Mouse (Mus musculus) thymus, postnatal 14 days (tissue): ENCODE results near the gene 7530416G11Rik.

ENCODE experiments used
- DNase-seq: peaks from one replicate; pipeline ENCODE4 v3.0.0; 2021

Gene 7530416G11Rik

DNA sequence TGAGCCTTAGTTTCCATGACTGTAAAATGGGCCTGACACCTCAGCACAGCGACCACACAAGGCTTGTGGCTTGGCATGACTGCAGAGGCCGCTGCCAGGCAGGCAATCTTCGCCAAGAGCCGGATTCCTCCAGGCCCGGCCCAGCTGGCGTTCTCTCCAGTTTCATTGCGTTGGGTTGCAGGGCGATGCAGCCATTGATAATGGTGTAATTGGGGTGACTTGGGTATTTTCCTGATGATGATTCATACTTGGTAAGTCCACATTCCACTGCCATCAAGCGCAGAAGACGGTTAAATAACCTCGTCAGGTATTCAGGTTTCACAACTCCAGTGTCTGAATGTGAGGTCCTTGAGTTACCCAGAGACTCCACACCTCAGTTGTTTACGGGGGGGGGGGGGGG, 23.7 kb downstream of the 7530416G11Rik start:
- DNase-seq: no peak

GRCm38 (mm10) chr15:85477584-85477983, 25.4 kb downstream of the 7530416G11Rik start:
- DNase-seq: peak; percentile 82

DNA sequence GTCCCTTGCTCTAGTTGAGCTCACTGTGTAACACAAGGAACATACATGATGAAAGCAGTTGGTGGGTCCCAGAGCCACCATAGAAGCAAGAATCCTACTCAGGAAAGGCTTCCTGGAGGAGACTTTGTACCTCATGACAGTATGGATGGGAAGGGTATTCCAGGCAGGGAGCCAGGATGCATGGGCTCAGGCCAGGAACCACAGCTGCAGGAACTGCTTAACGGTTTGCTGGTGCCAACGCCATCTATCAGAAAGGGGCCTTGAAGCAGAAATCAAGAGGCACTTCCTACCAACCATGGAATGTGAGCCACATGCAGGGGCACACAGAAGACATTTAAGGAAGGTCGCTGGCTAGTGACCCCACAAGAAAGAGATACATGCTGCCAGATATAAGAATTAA, 28.3 kb downstream of the 7530416G11Rik start:
- DNase-seq: no peak

GRCm38 (mm10) chr15:85469401-85469800, 33.6 kb downstream of the 7530416G11Rik start:
- no peak for DNase-seq

- DNase-seq: no peak
These were observed 36.5 kb downstream of the 7530416G11Rik start for GRCm38 (mm10) chr15:85466456-85467067.

GRCm38 (mm10) chr15:85464823-85465565, 38.0 kb downstream of the 7530416G11Rik start:
- DNase-seq: no peak

DNA sequence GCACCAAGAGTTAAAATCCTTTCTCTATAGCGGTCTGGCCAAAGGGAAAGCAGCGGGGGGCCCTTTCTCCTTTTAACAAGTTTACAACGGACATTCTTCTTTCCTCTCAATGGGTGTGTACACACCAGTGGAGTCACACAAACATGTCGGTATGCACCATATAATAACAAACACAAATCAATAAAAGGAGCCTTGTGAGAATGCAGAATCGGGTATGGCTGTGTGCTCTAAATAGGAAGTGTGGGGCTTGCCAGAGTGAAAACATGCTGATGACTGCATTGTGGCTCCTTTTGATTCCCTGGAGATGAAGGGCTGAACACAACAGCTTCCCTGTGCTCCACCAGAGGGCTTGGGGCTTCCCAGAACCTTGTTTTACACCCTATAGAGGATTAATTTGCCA, 38.8 kb downstream of the 7530416G11Rik start:
- DNase-seq: no peak

GRCm38 (mm10) chr15:85463027-85463790, 39.8 kb downstream of the 7530416G11Rik start:
- no peak for DNase-seq

- no peak for DNase-seq
These were observed 40.9 kb downstream of the 7530416G11Rik start for GRCm38 (mm10) chr15:85462138-85462537.

- DNase-seq: no peak
These were observed 41.5 kb downstream of the 7530416G11Rik start for GRCm38 (mm10) chr15:85461541-85461940.

- DNase-seq: no peak
These were observed 44.4 kb downstream of the 7530416G11Rik start for GRCm38 (mm10) chr15:85458631-85459082.

GRCm38 (mm10) chr15:85457838-85458237, 45.2 kb downstream of the 7530416G11Rik start:
- DNase-seq: no peak

DNA sequence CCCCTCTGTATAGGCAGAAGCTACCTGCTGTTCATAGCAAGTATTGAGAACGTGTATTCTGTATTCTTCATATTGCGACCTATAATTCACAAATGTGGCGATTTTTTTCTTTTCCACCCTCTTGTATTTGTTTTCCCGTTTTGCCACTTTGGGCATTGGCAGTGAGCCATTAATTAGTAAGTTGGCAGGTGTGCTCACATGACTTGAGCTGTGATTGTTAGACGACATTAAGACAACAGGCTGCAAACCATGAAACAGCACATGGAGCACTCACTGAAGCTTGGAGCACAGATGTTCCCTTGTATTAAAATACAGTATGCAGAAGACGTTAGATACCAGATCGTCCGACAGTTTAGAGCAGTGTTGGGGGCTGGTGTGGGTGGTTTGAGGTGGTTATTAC, 46.1 kb downstream of the 7530416G11Rik start:
- no peak for DNase-seq

GRCm38 (mm10) chr15:85446652-85447051, 56.4 kb downstream of the 7530416G11Rik start:
- DNase-seq: no peak
